Mouse (Mus musculus) retina, adult 2 months (tissue): ENCODE data around the gene Ssh2.

Source experiments
- DNase-seq: peaks from one replicate; pipeline ENCODE4 v3.0.0-alpha.2; 2012; ENCODE audit warnings: low read depth, low spot score

The Ssh2 gene

GRCm38 (mm10) chr11:77491502-77492291 lies 275.6 kb downstream of the Ssh2 start:
- no peak for DNase-seq

- no peak for DNase-seq
Observed at GRCm38 (mm10) chr11:77492311-77492871, 276.3 kb downstream of the Ssh2 start.

GRCm38 (mm10) chr11:77492911-77493332 lies 276.8 kb downstream of the Ssh2 start:
- peak; percentile 73 for DNase-seq

DNA sequence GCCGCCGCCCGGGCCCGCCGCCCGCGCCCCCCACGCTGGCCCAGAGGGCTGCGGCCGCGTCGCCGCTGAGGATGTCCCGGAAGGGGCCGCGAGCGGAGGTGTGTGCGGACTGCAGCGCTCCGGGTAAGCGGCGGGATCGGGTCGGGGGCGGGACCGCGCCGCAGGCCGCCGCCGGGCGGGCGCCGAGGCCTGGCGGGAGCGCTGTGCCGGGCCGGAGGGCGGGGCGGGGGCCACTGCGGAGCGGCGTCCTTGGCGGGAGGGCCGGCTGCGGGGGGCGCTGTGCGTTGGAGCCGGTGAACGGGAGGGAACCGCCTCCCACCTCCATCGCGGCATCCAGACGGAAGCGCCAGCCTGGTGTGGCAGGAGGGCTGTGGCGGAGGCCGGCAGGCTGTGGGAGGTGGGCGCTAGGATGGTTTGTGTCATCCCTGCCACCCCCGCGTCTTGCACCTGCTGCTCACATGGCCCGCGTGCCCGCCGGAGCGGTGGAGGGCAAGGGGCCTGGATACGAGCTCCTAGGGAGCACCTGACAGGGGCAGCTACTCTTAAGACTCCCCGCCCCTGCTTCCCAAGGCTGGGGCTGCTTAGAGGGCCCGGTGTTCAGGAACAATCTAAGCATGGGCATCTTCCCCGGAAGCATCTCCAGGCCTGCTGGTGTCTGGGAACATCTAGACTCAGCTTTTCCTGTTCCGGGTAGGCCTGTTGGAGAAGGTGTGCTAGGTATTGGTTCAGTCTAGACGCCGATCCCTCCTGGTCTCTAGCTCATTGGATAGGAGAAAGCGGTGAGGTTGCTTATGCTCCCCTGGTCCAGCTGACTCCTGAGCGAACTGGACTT lies 277.6 kb downstream of the Ssh2 start, which contains the start of gene Git1:
Gene Git1 (plus strand): TSS at position 51 of the 832 bp plus-strand sequence.
- DNase-seq = no peak

DNA sequence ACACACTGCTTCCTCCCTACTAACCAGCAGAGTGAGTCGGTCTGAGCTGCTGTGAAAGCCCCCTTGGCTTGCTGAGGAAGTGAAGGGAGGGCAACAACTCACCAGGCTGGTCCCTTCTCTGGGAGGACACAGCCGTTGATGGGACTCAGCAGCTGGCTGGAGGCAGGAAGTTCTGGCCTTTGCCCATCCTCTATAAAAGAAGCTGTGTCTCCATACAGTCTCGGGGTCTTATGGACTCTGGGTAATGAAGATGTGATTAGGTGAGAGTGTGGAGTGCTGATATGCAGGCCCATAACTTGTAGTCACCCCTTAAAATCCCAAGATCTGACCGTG lies 278.2 kb downstream of the Ssh2 start:
- DNase-seq = no peak

DNA sequence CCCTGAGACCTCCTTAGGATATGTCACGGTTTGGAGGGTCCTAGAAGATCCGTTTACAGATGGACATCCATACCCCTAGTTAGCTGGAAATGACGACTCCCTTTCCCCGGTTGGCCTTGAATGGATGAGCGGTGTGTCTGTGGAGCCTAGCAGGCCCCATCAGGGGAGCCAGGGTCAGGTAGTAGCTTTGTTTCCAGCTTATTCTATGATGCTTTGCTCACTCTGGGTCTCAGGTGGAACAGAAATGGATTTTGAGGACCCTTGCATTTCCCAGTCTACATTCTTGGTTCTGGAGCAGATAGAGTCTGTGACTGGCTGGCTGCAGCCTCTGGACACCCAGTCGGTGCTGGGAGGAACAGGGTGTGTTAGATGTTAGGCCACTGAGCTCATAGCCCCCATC lies 278.7 kb downstream of the Ssh2 start:
- DNase-seq = no peak

- DNase-seq = no peak
Observed at GRCm38 (mm10) chr11:77495507-77495906, 279.4 kb downstream of the Ssh2 start.

- no peak for DNase-seq
Observed at GRCm38 (mm10) chr11:77497341-77497756, 281.3 kb downstream of the Ssh2 start.

DNA sequence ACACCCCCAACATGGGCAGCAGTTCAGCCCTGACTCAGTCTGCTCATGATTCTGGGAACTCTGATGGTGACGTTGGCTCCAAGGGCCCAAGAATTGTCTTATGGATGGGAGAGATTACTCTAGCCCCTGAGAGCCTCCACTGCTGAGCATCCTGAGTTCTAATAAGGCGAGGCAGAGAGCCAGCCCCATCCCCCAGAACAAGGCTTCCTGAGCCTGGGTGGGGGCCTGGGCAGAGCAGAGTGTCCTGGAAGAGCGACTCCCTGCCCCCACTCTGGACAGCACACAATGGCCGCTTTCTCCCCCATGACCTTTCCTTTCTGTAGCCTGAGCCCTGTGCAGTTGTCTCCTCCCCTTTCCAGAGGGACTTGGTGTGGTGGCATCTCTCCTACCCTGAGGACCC lies 281.8 kb downstream of the Ssh2 start:
- DNase-seq = no peak

GRCm38 (mm10) chr11:77498261-77499139 lies 282.4 kb downstream of the Ssh2 start:
- DNase-seq = no peak

GRCm38 (mm10) chr11:77499354-77499753 lies 283.3 kb downstream of the Ssh2 start:
- DNase-seq = no peak

DNA sequence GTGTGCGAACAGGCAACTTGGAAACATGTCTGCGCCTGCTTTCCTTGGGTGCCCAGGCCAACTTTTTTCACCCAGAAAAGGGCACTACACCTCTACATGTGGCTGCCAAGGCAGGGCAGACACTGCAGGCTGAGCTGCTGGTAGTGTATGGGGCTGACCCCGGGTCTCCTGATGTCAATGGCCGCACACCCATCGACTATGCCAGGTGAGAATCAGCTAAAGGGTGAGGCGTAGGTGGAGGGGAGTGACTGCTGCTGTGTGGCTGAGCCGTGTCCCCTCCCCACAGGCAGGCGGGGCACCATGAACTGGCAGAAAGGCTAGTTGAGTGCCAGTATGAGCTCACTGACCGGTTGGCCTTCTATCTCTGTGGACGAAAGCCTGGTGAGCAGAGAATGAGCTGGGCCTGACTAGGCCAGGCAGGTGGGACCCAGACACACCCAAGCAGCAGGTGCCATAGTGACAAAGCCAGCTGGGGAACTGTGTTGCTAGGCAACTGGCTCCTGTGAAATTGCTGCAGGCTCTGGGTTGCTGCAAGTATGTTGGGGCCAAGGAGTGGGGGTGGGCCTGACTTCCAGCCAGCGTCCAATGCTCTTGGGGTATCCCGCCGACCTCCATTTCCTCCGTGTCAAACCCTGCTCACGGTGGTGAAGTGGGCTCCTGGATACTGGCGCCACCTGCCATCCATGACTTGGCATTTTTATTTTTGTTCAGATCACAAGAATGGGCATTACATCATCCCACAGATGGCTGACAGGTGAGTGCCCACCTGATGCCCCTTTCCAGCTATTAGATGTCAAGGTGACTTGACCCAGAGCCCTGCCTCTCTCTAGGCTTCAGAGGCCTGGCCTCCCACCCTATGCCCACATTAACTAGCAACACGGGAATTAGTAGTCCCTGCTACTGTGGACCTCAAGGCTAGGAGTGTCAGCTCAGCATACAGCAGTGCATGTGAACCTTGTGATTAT lies 284.6 kb downstream of the Ssh2 start:
- no peak for DNase-seq

- DNase-seq = peak; percentile 61
Observed at GRCm38 (mm10) chr11:77501392-77501791, 285.3 kb downstream of the Ssh2 start.

DNA sequence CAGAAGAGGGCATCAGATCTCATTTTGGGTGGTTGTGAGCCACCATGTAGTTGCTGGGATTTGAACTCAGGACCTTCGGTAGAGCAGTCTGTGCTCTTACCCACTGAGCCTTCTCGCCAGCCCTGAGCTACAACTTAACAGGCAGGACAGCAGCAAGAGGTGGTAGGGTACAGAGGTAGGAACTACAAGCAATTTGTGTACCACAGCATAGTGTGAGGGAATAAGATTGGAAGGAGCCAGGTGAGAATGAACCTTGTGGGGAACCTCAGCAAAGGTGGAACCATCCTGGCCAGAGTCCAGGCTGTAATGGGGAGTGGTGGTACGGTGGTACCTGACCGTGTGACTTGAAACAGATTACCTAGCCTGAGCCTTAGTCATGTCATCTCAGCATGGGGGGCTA lies 285.9 kb downstream of the Ssh2 start:
- no peak for DNase-seq

GRCm38 (mm10) chr11:77502481-77502880 lies 286.4 kb downstream of the Ssh2 start:
- DNase-seq = no peak

DNA sequence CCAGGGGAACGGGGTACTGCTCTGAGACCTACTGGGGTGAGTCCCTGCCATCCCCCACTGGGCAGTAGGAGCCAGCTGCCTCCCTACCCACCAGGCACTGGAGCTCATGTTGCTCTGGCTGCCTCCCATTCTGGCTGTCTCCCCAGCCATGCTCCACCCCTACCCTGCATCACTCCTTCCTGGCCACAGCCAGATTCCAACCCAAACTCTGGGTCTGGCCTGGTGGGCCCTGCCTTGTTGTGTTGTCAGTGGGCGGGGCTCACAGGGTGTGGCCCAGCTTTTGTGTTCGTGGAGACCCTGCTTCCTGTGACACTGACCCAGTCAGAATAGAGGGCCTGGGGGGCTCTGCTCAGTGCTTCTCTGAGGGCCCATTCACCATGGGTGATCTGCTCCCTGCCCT lies 287.4 kb downstream of the Ssh2 start:
- no peak for DNase-seq

- DNase-seq = no peak
Observed at GRCm38 (mm10) chr11:77504377-77504776, 288.3 kb downstream of the Ssh2 start.

DNA sequence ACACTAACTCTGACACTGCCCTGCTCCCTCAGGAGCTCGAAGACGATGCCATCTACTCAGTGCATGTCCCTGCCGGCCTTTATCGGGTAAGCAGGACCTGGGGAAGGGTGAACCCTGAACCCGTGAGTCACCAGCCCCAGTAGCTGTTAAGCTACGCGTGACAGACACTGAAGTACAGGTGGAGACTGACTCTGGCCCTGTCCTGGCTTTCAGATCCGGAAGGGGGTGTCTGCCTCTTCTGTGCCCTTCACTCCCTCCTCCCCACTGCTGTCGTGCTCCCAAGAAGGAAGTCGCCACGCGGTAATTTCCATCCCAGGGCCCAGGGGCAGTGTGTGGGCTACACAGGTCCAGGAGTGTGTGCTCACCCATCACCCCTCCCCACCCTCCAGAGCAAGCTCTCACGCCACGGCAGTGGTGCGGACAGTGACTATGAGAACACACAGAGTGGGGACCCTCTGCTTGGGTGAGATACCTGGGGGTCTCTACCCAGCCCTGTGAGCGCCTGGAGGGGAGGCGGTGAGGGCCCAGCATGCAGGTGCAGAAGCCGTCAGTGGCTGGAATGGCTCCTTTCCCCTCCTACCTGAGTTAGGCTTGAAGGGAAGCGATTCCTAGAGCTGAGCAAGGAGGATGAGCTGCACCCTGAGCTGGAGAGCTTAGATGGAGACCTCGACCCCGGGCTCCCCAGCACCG lies 289.3 kb downstream of the Ssh2 start:
- DNase-seq = no peak

- DNase-seq = no peak
Observed at GRCm38 (mm10) chr11:77506273-77506672, 290.2 kb downstream of the Ssh2 start.

GRCm38 (mm10) chr11:77506941-77507340 lies 290.9 kb downstream of the Ssh2 start:
- DNase-seq = no peak
